In the genomic region with DNA sequence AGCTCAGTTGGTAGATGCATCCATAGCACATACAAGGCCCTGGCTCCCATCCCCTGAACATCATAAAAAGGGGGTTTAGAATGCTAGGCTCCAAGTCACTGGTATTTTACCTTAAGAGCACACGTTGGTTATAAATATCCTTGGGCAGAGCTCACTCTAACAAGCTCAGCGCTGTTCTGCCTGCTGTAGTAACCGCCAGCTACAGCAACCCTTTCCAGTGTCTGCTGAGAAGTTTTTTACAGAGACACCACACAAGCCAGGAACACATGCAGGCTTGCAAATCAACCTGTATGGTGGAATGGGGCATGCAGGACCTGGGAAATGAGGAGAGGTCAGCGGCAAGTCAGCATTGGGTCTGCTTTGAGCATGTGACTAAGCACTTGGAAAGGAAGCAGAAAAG, we compare ENCODE assay signal across 15 mouse cellular contexts. TPM values are rescaled to one million over a fixed set of nuclear protein-coding genes. Genes with fewer than 3 reads are reported as not detected.
"Had no signal": no experiment of that assay in that cellular context is flagged by ENCODE, and none has a peak within 500 bp of the region (broad histone marks: within the 10 kb centered on the region; RNA-seq: fewer than 3 reads in every experiment).

No protein-coding gene starts in this region.

- H3K4me2 ChIP-seq: limb, embryonic 13.5 days; neural tube, embryonic 15.5 days had no signal

- H3K4me3 ChIP-seq: limb, embryonic 13.5 days; myocyte; neural tube, embryonic 15.5 days had no signal

- H3K9me3 ChIP-seq: limb, embryonic 13.5 days; neural tube, embryonic 15.5 days had no signal

- DNase-seq: kidney, adult 11 months; kidney, adult 9 months; kidney, postnatal 36 days; lung, adult 18-20 months; right cerebral cortex, adult 18-20 months; right cerebral cortex, postnatal 4 days; spleen, adult 18-20 months; thymus, adult 18-20 months; thymus, postnatal 14 days had no signal

- H3K27me3 ChIP-seq: limb, embryonic 13.5 days; neural tube, embryonic 15.5 days had no signal

- H3K9ac ChIP-seq: limb, embryonic 13.5 days; liver, embryonic 14.5 days; neural tube, embryonic 15.5 days had no signal

- H3K36me3 ChIP-seq: limb, embryonic 13.5 days; neural tube, embryonic 15.5 days had no signal

- H3K27ac ChIP-seq: kidney, postnatal 0 days; limb, embryonic 13.5 days; liver, embryonic 14.5 days; neural tube, embryonic 15.5 days had no signal

RNA-seq across cellular contexts. Expression of gene Ppp1r26, which starts 37.5 kb away (rescaled TPM):
- polyA plus RNA-seq: myocyte had no signal

RNA-seq across cellular contexts. Expression of gene 1700007K13Rik, which starts 57.0 kb away (rescaled TPM):
- polyA plus RNA-seq: liver, adult 2 months; liver, embryonic 14.5 days had no signal
